In the genomic region with DNA sequence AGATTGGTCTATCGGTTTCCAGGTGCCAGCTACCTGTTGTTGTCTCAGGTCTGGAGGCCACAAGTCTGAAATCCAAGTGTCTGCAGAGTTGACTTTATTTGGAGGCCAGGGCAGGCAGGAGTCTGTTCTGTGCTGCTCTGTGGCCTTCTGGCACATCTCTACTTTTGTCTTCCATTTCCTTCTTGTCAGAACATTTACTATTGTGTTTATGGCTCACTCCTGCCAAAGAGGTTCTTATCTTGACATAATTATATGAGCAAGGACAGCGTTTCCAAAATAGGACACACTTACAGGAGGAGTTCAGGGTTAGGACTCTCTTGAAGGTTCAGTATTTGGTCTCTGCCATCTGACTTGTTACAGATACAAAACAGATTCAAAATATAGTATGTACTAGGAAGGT, we compare ENCODE assay signal across 18 mouse cellular contexts. TPM values are rescaled to one million over a fixed set of nuclear protein-coding genes. Genes with fewer than 3 reads are reported as not detected.
A peak's percentile ranks its signal among the peaks of the same experiment; 100 is the strongest.
DNase-seq lines count a peak whose midpoint lies in the region; ATAC-seq and TF ChIP-seq lines count a peak whose summit lies in the region.
"Had no signal": no experiment of that assay in that cellular context is flagged by ENCODE, and none has a peak within 500 bp of the region (broad histone marks: within the 10 kb centered on the region; RNA-seq: fewer than 3 reads in every experiment).

No protein-coding gene starts in this region.

- no peaks in the 10 kb centered on the region for H3K9me3 ChIP-seq in intestine, embryonic 14.5 days (ENCODE audit: control insufficient read depth, low read length)
- no peaks in the 10 kb centered on the region for H3K9me3 ChIP-seq in intestine, postnatal 0 days (ENCODE audit: control insufficient read depth)
- no peaks in the 10 kb centered on the region for H3K9me3 ChIP-seq in heart, embryonic 11.5 days (replicated peaks; ENCODE audit: control insufficient read depth, low read length)
- no peaks in the 10 kb centered on the region for H3K9me3 ChIP-seq in heart, postnatal 0 days (replicated peaks; ENCODE audit: control insufficient read depth, low read length)
- H3K9me3 ChIP-seq in midbrain, embryonic 13.5 days, result no peaks in the 10 kb centered on the region
- H3K9me3 ChIP-seq: embryonic facial prominence, embryonic 12.5 days; hindbrain, embryonic 15.5 days; limb, embryonic 10.5 days; liver, embryonic 12.5 days; midbrain, embryonic 12.5 days had no signal

- no peaks in the 10 kb centered on the region; the same call in 1 of the 2 replicates for H3K36me3 ChIP-seq in intestine, embryonic 14.5 days (ENCODE audit: control insufficient read depth, insufficient read depth, low read length)
- H3K36me3 ChIP-seq in intestine, postnatal 0 days (ENCODE audit: control insufficient read depth, insufficient read depth), result no peaks in the 10 kb centered on the region
- H3K36me3 ChIP-seq in heart, embryonic 11.5 days (ENCODE audit: control insufficient read depth, insufficient read depth, low read length), result no peaks in the 10 kb centered on the region
- no peaks in the 10 kb centered on the region for H3K36me3 ChIP-seq in heart, postnatal 0 days (replicated peaks; ENCODE audit: control insufficient read depth, insufficient read depth, low read length)
- H3K36me3 ChIP-seq in midbrain, embryonic 13.5 days, result no peaks in the 10 kb centered on the region
- H3K36me3 ChIP-seq: embryonic facial prominence, embryonic 12.5 days; hindbrain, embryonic 15.5 days; liver, embryonic 12.5 days; midbrain, embryonic 12.5 days had no signal

- no peaks in the 10 kb centered on the region for H3K27me3 ChIP-seq in intestine, embryonic 14.5 days (replicated peaks; ENCODE audit: control insufficient read depth, insufficient read depth, low read length)
- H3K27me3 ChIP-seq in intestine, postnatal 0 days (replicated peaks; ENCODE audit: control insufficient read depth, insufficient read depth, low read length), result no peaks in the 10 kb centered on the region
- no peaks in the 10 kb centered on the region for H3K27me3 ChIP-seq in heart, embryonic 11.5 days (ENCODE audit: control insufficient read depth, insufficient read depth, low read length)
- no peaks in the 10 kb centered on the region for H3K27me3 ChIP-seq in heart, postnatal 0 days (ENCODE audit: control insufficient read depth, insufficient read depth, low read length)
- H3K27me3 ChIP-seq in midbrain, embryonic 13.5 days, result no peaks in the 10 kb centered on the region
- H3K27me3 ChIP-seq: embryonic facial prominence, embryonic 12.5 days; hindbrain, embryonic 15.5 days; liver, embryonic 12.5 days; midbrain, embryonic 12.5 days had no signal

- no peak for TF ChIP-seq CTCF in intestine, postnatal 0 days (IDR thresholded peaks at IDR 0.05; ENCODE audit: low read depth)
- no peak for TF ChIP-seq CTCF in heart, postnatal 0 days (IDR thresholded peaks at IDR 0.05; ENCODE audit: low read depth)

- no peak overlapping the region for H3K4me2 ChIP-seq in intestine, embryonic 14.5 days (ENCODE audit: low read length)
- H3K4me2 ChIP-seq in intestine, postnatal 0 days (replicated peaks; ENCODE audit: low read depth), result no peak overlapping the region
- H3K4me2 ChIP-seq in heart, embryonic 11.5 days, result peak overlapping the region; percentile 14; the same call in 1 of the 2 replicates
- H3K4me2 ChIP-seq in heart, postnatal 0 days (ENCODE audit: low read depth, low read length), result peak overlapping the region; percentile 24; the same call in 1 of the 2 replicates
- no peak overlapping the region for H3K4me2 ChIP-seq in midbrain, embryonic 13.5 days (replicated peaks)
- H3K4me2 ChIP-seq: embryonic facial prominence, embryonic 12.5 days; hindbrain, embryonic 15.5 days; liver, embryonic 12.5 days; midbrain, embryonic 12.5 days had no signal

- peak; percentile 15 for DNase-seq in intestine, embryonic 14.5 days (ENCODE audit: low spot score)
- peak; percentile 21 for DNase-seq in lung, postnatal 36 days
- no peak for DNase-seq in lung, postnatal 14 days
- DNase-seq in heart, postnatal 0 days (ENCODE audit: low spot score), result peak; percentile 55
- no peak for DNase-seq in left cerebral cortex, postnatal 36 days (ENCODE audit: low spot score in 2 of 2)
- DNase-seq: cerebellum, adult 9-10 months; gastrocnemius, adult 2 months; kidney, adult 8-10 months; right cerebral cortex, postnatal 4 days; thymus, adult 18-20 months had no signal

- H3K4me3 ChIP-seq in intestine, embryonic 14.5 days (ENCODE audit: low read depth, low read length), result no peak overlapping the region
- H3K4me3 ChIP-seq in intestine, postnatal 0 days (ENCODE audit: low read depth, low read length), result no peak overlapping the region
- H3K4me3 ChIP-seq in heart, embryonic 11.5 days (ENCODE audit: low read depth, low read length), result no peak overlapping the region
- no peak overlapping the region for H3K4me3 ChIP-seq in heart, postnatal 0 days (ENCODE audit: low read depth, low read length)
- H3K4me3 ChIP-seq in midbrain, embryonic 13.5 days (replicated peaks), result no peak overlapping the region
- H3K4me3 ChIP-seq: embryonic facial prominence, embryonic 12.5 days; gastrocnemius, adult 2 months; hindbrain, embryonic 15.5 days; limb, embryonic 10.5 days; liver, embryonic 12.5 days; midbrain, embryonic 12.5 days had no signal

- H3K9ac ChIP-seq in intestine, embryonic 14.5 days (ENCODE audit: low read length), result no peak overlapping the region
- H3K9ac ChIP-seq in intestine, postnatal 0 days (ENCODE audit: low read depth, low read length), result no peak overlapping the region
- H3K9ac ChIP-seq in heart, embryonic 11.5 days (ENCODE audit: low read depth, low read length), result no peak overlapping the region
- H3K9ac ChIP-seq in heart, postnatal 0 days (replicated peaks; ENCODE audit: low read depth, low read length), result no peak overlapping the region
- no peak overlapping the region for H3K9ac ChIP-seq in midbrain, embryonic 13.5 days (replicated peaks)
- H3K9ac ChIP-seq: embryonic facial prominence, embryonic 12.5 days; hindbrain, embryonic 15.5 days; liver, embryonic 12.5 days; midbrain, embryonic 12.5 days had no signal

- intact Hi-C loops in left cerebral cortex, postnatal 36 days (cut with DNase I), result no loop called here

- H3K4me1 ChIP-seq in intestine, embryonic 14.5 days (replicated peaks; ENCODE audit: control insufficient read depth, insufficient read depth, low read length), result peaks cover 14% of the 10 kb centered on the region; the same call in 1 of the 2 replicates
- peaks cover 6% of the 10 kb centered on the region; the same call in 1 of the 2 replicates for H3K4me1 ChIP-seq in intestine, postnatal 0 days (replicated peaks; ENCODE audit: control insufficient read depth, insufficient read depth, low read length)
- H3K4me1 ChIP-seq in heart, embryonic 11.5 days (ENCODE audit: control insufficient read depth, insufficient read depth, low read length), result peaks cover 39% of the 10 kb centered on the region
- H3K4me1 ChIP-seq in heart, postnatal 0 days (ENCODE audit: control insufficient read depth, insufficient read depth), result peaks cover 36% of the 10 kb centered on the region
- H3K4me1 ChIP-seq in midbrain, embryonic 13.5 days (replicated peaks), result peaks cover 47% of the 10 kb centered on the region
- H3K4me1 ChIP-seq: limb, embryonic 10.5 days had no signal

- H3K27ac ChIP-seq in intestine, embryonic 14.5 days (ENCODE audit: low read depth), result no peak overlapping the region
- no peak overlapping the region; the same call in 1 of the 2 replicates for H3K27ac ChIP-seq in intestine, postnatal 0 days (ENCODE audit: low read depth, low read length)
- H3K27ac ChIP-seq in heart, embryonic 11.5 days (ENCODE audit: low read depth, low read length), result peak overlapping the region; percentile 84
- H3K27ac ChIP-seq in heart, postnatal 0 days (ENCODE audit: low read depth), result peak overlapping the region; percentile 90
- H3K27ac ChIP-seq in midbrain, embryonic 13.5 days, result no peak overlapping the region
- H3K27ac ChIP-seq: embryonic facial prominence, embryonic 12.5 days; gastrocnemius, adult 2 months; hindbrain, embryonic 15.5 days; limb, embryonic 10.5 days; liver, embryonic 12.5 days; midbrain, embryonic 12.5 days had no signal

- 51% methylated on average over 2 of the region's 2 CpGs for WGBS in intestine, embryonic 14.5 days
- WGBS in intestine, postnatal 0 days, result 41% methylated on average over 2 of the region's 2 CpGs
- 45% methylated on average over 2 of the region's 2 CpGs for WGBS in heart, embryonic 11.5 days (ENCODE audit: insufficient replicate concordance)
- 24% methylated on average over 2 of the region's 2 CpGs for WGBS in heart, postnatal 0 days
- 87% methylated on average over 2 of the region's 2 CpGs for WGBS in midbrain, embryonic 13.5 days

- no peak for ATAC-seq in intestine, embryonic 14.5 days (replicated peaks; ENCODE audit: low FRiP score, low TSS enrichment, low read depth)
- ATAC-seq in intestine, postnatal 0 days, result no peak
- ATAC-seq in heart, embryonic 11.5 days (replicated peaks; ENCODE audit: insufficient number of reproducible peaks, low FRiP score, low TSS enrichment), result no peak
- ATAC-seq in heart, postnatal 0 days (ENCODE audit: insufficient read depth, low read depth), result peak; percentile 42; the same call in 1 of the 2 replicates
- no peak for ATAC-seq in midbrain, embryonic 13.5 days
- ATAC-seq: liver, embryonic 12.5 days had no signal

- 0 out of 2 replicates have a peak, but pooled peaks have one; percentile 7 for TF ChIP-seq EP300 in heart, postnatal 0 days (IDR thresholded peaks at IDR 0.05; ENCODE audit: low read depth)

RNA-seq across cellular contexts. Expression of a gene that starts 30.0 kb away (rescaled TPM):
- polyA plus RNA-seq in intestine, embryonic 14.5 days (2014; fragmentation: Nextera tagmentation; extraction: Ambion mirVana), result 38.0 and 38.1 TPM in 2 replicates
- 20.7 and 22.4 TPM in 2 replicates for polyA plus RNA-seq in intestine, postnatal 0 days (2015; fragmentation: Nextera tagmentation; extraction: Ambion mirVana)
- 26.0 and 29.1 TPM in 2 replicates for polyA plus RNA-seq in heart, embryonic 11.5 days (2014; fragmentation: Nextera tagmentation; extraction: Ambion mirVana)
- total RNA-seq in heart, postnatal 0 days (2014; rRNA removed; ENCODE audit: low replicate concordance), result 13.9 and 17.9 TPM in 2 replicates
- polyA plus RNA-seq in heart, postnatal 0 days (2015; fragmentation: Nextera tagmentation; extraction: Ambion mirVana), result 11.9 and 14.6 TPM in 2 replicates
- polyA plus RNA-seq in midbrain, embryonic 13.5 days (2015; fragmentation: Nextera tagmentation; extraction: Ambion mirVana), result 42.4 and 43.6 TPM in 2 replicates
- 100 to 1,000 TPM in 1 of 2 experiments, 10 to 100 TPM in 1; 86.7 to 131 TPM for total RNA-seq in left cerebral cortex, postnatal 36 days (2021)

Comparison
In these comparisons a context has a peak if more than half of its experiments do, and no peak if none do; other contexts are left out.
1. DNase-seq: peak in intestine, embryonic 14.5 days (single experiment), lung, postnatal 36 days (single experiment) and heart, postnatal 0 days (single experiment); none in lung, postnatal 14 days (single experiment) and left cerebral cortex, postnatal 36 days (0 of 2).
2. H3K27ac ChIP-seq: peak in heart, embryonic 11.5 days (single experiment) and heart, postnatal 0 days (single experiment); none in intestine, embryonic 14.5 days (single experiment), intestine, postnatal 0 days (single experiment) and midbrain, embryonic 13.5 days (single experiment).
3. H3K4me2 ChIP-seq: peak in heart, embryonic 11.5 days (single experiment) and heart, postnatal 0 days (single experiment); none in intestine, embryonic 14.5 days (single experiment), intestine, postnatal 0 days (single experiment) and midbrain, embryonic 13.5 days (single experiment).